Comparison of ENCODE assay signal across 10 mouse cellular contexts in the genomic region with DNA sequence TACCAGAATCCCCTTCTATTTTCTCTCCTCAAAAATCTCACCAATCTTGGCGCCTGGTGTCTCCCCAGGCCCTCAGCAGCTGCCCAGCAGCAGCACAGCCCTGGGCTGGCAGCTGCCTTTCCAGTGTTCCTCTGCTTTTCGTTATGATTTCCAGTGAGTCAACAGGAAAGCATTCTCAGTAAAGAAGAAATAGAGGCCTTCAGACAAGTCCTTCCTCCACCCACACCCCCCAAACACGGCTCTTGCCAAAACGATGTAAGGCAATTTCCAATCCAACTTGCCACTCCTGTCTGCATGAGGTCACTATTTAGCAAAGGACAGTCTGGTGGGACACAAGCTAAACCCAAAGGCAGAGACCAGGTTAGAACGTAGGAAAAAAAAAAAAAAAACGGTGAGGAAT. TPM values are rescaled to one million over a fixed set of nuclear protein-coding genes. Genes with fewer than 3 reads are reported as not detected.
DNase-seq lines count a peak whose midpoint lies in the region; ATAC-seq and TF ChIP-seq lines count a peak whose summit lies in the region.
"Had no signal": no experiment of that assay in that cellular context is flagged by ENCODE, and none has a peak within 500 bp of the region (broad histone marks: within the 10 kb centered on the region; RNA-seq: fewer than 3 reads in every experiment).

No protein-coding gene starts in this region.

- TF ChIP-seq POLR2A in limb, embryonic 14.5 days (IDR thresholded peaks at IDR 0.05; ENCODE audit: borderline replicate concordance, extremely low read depth, insufficient read depth, insufficient read length), result no peak

- H3K36me3 ChIP-seq in limb, embryonic 14.5 days (ENCODE audit: control insufficient read depth, insufficient read depth, low read length), result no peaks in the 10 kb centered on the region
- H3K36me3 ChIP-seq in midbrain, embryonic 16.5 days (ENCODE audit: control insufficient read depth, insufficient read depth, low read length), result no peaks in the 10 kb centered on the region

- 51% methylated on average over 6 of the region's 6 CpGs for WGBS in limb, embryonic 14.5 days
- 85% methylated on average over 6 of the region's 6 CpGs for WGBS in midbrain, embryonic 16.5 days

- H3K27me3 ChIP-seq in limb, embryonic 14.5 days (ENCODE audit: control insufficient read depth, insufficient read depth, low read length), result no peaks in the 10 kb centered on the region
- H3K27me3 ChIP-seq in midbrain, embryonic 16.5 days (ENCODE audit: control insufficient read depth, insufficient read depth, low read depth, low read length), result no peaks in the 10 kb centered on the region

- H3K9ac ChIP-seq in limb, embryonic 14.5 days (ENCODE audit: low read depth, low read length, severe bottlenecking), result no peak overlapping the region
- no peak overlapping the region for H3K9ac ChIP-seq in midbrain, embryonic 16.5 days (ENCODE audit: low read depth, low read length)

- no peak overlapping the region for H3K4me3 ChIP-seq in limb, embryonic 14.5 days (replicated peaks; ENCODE audit: low read length)
- no peak overlapping the region for H3K4me3 ChIP-seq in midbrain, embryonic 16.5 days (ENCODE audit: low read depth, low read length)
- H3K4me3 ChIP-seq: megakaryocyte, embryonic 14.5 days had no signal

- peaks cover 16% of the 10 kb centered on the region; the same call in 1 of the 2 replicates for H3K4me1 ChIP-seq in limb, embryonic 14.5 days (ENCODE audit: control insufficient read depth, insufficient read depth, low read length)
- peaks cover 2% of the 10 kb centered on the region for H3K4me1 ChIP-seq in midbrain, embryonic 16.5 days (ENCODE audit: control insufficient read depth, insufficient read depth, low read length)

- DNase-seq in urinary bladder, postnatal 14 days (ENCODE audit: low spot score), result peak; percentile 65
- no peak for DNase-seq in urinary bladder, adult 2 months (ENCODE audit: low spot score)
- peak; percentile 97 for DNase-seq in heart, adult 11 months
- DNase-seq in limb, embryonic 14.5 days (ENCODE audit: low spot score), result peak; percentile 13
- DNase-seq in spleen, adult 18-20 months, result no peak
- no peak for DNase-seq in left cerebral cortex, adult 11 months (ENCODE audit: low spot score)
- DNase-seq in thymus, postnatal 25 days, result no peak
- DNase-seq: right cerebral cortex, postnatal 14 days had no signal

- H3K4me2 ChIP-seq in limb, embryonic 14.5 days (replicated peaks; ENCODE audit: low read depth, low read length, severe bottlenecking), result 0 out of 2 replicates have a peak overlapping the region, but pooled peaks have one; percentile 7
- H3K4me2 ChIP-seq in midbrain, embryonic 16.5 days (ENCODE audit: low read length), result no peak overlapping the region

- no peaks in the 10 kb centered on the region for H3K9me3 ChIP-seq in limb, embryonic 14.5 days (ENCODE audit: control insufficient read depth, low read length)
- no peaks in the 10 kb centered on the region for H3K9me3 ChIP-seq in midbrain, embryonic 16.5 days (replicated peaks; ENCODE audit: control insufficient read depth, low read length, poor library complexity, severe bottlenecking)
- H3K9me3 ChIP-seq: megakaryocyte, embryonic 14.5 days had no signal

- H3K27ac ChIP-seq in limb, embryonic 14.5 days (replicated peaks; ENCODE audit: low read depth, low read length), result peak overlapping the region; percentile 52; the same call in 1 of the 2 replicates
- no peak overlapping the region for H3K27ac ChIP-seq in midbrain, embryonic 16.5 days (ENCODE audit: low read length)

- ATAC-seq in limb, embryonic 14.5 days (ENCODE audit: low FRiP score, low read depth), result no peak
- ATAC-seq in midbrain, embryonic 16.5 days, result no peak

RNA-seq across cellular contexts. Expression of a gene that starts 39.0 kb away (rescaled TPM):
- polyA plus RNA-seq in urinary bladder, adult 2 months (2012; rRNA removed), result 51.7 and 64.7 TPM in 2 replicates
- 43.9 and 48.4 TPM in 2 replicates for polyA plus RNA-seq in limb, embryonic 14.5 days (2012; rRNA removed)
- 88.5 and 93.2 TPM in 2 replicates for polyA plus RNA-seq in limb, embryonic 14.5 days (2014; fragmentation: Nextera tagmentation; extraction: Ambion mirVana)
- 17.5 and 21.2 TPM in 2 replicates for polyA plus RNA-seq in midbrain, embryonic 16.5 days (2015; fragmentation: Nextera tagmentation; extraction: Ambion mirVana)

Comparison
In these comparisons a context has a peak if more than half of its experiments do, and no peak if none do; other contexts are left out.
1. DNase-seq: peak in urinary bladder, postnatal 14 days (single experiment), heart, adult 11 months (single experiment) and limb, embryonic 14.5 days (single experiment); none in urinary bladder, adult 2 months (single experiment), spleen, adult 18-20 months (0 of 2), left cerebral cortex, adult 11 months (single experiment) and thymus, postnatal 25 days (single experiment).